Mouse (Mus musculus) left cerebral cortex, adult 11 months (tissue): Measurements from ENCODE around the gene Lrrc3.
"Not testable (repeated sequence)": the region's sequence is repeated elsewhere in the genome, so short reads cannot be mapped to it uniquely, and the experiment has no call there.

Experiments used
- DNase-seq: peaks from one replicate; pipeline ENCODE4 v3.0.0; 2022; ENCODE audit warnings: low spot score

Gene Lrrc3

GRCm38 (mm10) chr10:77902211-77902893 is at the start of gene Lrrc3:
Gene Lrrc3 (minus strand): TSS chr10:77902536.
- no peak for DNase-seq

- DNase-seq: not testable (repeated sequence)
Observed at GRCm38 (mm10) chr10:77950468-77950867, 48.1 kb upstream of the Lrrc3 start.

- DNase-seq: no peak
Observed at GRCm38 (mm10) chr10:77939685-77940084, 37.3 kb upstream of the Lrrc3 start.

GRCm38 (mm10) chr10:77927375-77927774 is 25.0 kb upstream of the Lrrc3 start:
- no peak for DNase-seq

GRCm38 (mm10) chr10:77926140-77926539 is 23.8 kb upstream of the Lrrc3 start:
- no peak for DNase-seq

- DNase-seq: no peak
Observed at GRCm38 (mm10) chr10:77922681-77923080, 20.3 kb upstream of the Lrrc3 start.

- no peak for DNase-seq
Observed at GRCm38 (mm10) chr10:77921009-77921408, 18.7 kb upstream of the Lrrc3 start.

- no peak for DNase-seq
Observed at GRCm38 (mm10) chr10:77916636-77917335, 14.4 kb upstream of the Lrrc3 start.

GRCm38 (mm10) chr10:77913292-77913691 is 11.0 kb upstream of the Lrrc3 start:
- no peak for DNase-seq

GRCm38 (mm10) chr10:77912605-77913004 is 10.3 kb upstream of the Lrrc3 start:
- DNase-seq: no peak

- peak; percentile 64 for DNase-seq
Observed at GRCm38 (mm10) chr10:77902894-77903715, 769 bp upstream of the Lrrc3 start.

- DNase-seq: no peak
Observed at GRCm38 (mm10) chr10:77901871-77902210, 495 bp downstream of the Lrrc3 start.

- no peak for DNase-seq
Observed at GRCm38 (mm10) chr10:77900903-77901818, 1.2 kb downstream of the Lrrc3 start.

- no peak for DNase-seq
Observed at GRCm38 (mm10) chr10:77900126-77900525, 2.2 kb downstream of the Lrrc3 start.

- DNase-seq: no peak
Observed at GRCm38 (mm10) chr10:77895562-77895961, 6.8 kb downstream of the Lrrc3 start.

- no peak for DNase-seq
Observed at GRCm38 (mm10) chr10:77890987-77891565, 11.3 kb downstream of the Lrrc3 start.

- DNase-seq: no peak
Observed at GRCm38 (mm10) chr10:77886007-77886747, 16.2 kb downstream of the Lrrc3 start.

GRCm38 (mm10) chr10:77882553-77882952 is 19.8 kb downstream of the Lrrc3 start:
- DNase-seq: no peak

- DNase-seq: no peak
Observed at GRCm38 (mm10) chr10:77880305-77880704, 22.0 kb downstream of the Lrrc3 start.

GRCm38 (mm10) chr10:77878985-77879384 is 23.4 kb downstream of the Lrrc3 start:
- DNase-seq: no peak

GRCm38 (mm10) chr10:77869651-77870050 is 32.7 kb downstream of the Lrrc3 start:
- no peak for DNase-seq
